Mouse (Mus musculus): Measurements from ENCODE around the gene 2810006K23Rik.
"Not testable (repeated sequence)": the region's sequence is repeated elsewhere in the genome, so short reads cannot be mapped to it uniquely, and the experiment has no call there.

The 2810006K23Rik gene

GRCm38 (mm10) chr5:124350350-124350749, 22.5 kb downstream of the 2810006K23Rik start:
- no peak for DNase-seq

- DNase-seq, result no peak
These were observed 23.2 kb downstream of the 2810006K23Rik start for GRCm38 (mm10) chr5:124351111-124351560.

- no peak for DNase-seq
These were observed 23.7 kb downstream of the 2810006K23Rik start for GRCm38 (mm10) chr5:124351604-124352003.

- DNase-seq, result peak; percentile 69
These were observed 24.4 kb downstream of the 2810006K23Rik start for GRCm38 (mm10) chr5:124352141-124352920.

GRCm38 (mm10) chr5:124353011-124353725, 25.3 kb downstream of the 2810006K23Rik start:
- no peak for DNase-seq

- peak; percentile 42 for DNase-seq
These were observed 26.0 kb downstream of the 2810006K23Rik start for GRCm38 (mm10) chr5:124353726-124354547.

- peak; percentile 31 for DNase-seq
These were observed 26.9 kb downstream of the 2810006K23Rik start for GRCm38 (mm10) chr5:124354574-124355424.

- no peak for DNase-seq
These were observed 27.6 kb downstream of the 2810006K23Rik start for GRCm38 (mm10) chr5:124355425-124355959.

GRCm38 (mm10) chr5:124356695-124357094, 28.8 kb downstream of the 2810006K23Rik start:
- DNase-seq, result no peak

- no peak for DNase-seq
These were observed 31.8 kb downstream of the 2810006K23Rik start for GRCm38 (mm10) chr5:124359641-124360040.

- not testable (repeated sequence) for DNase-seq
These were observed 35.1 kb downstream of the 2810006K23Rik start, which contains the start of gene Cdk2ap1 for GRCm38 (mm10) chr5:124362982-124363381. Gene Cdk2ap1 (minus strand): TSS chr5:124363082.

- DNase-seq, result no peak
These were observed 36.5 kb downstream of the 2810006K23Rik start for GRCm38 (mm10) chr5:124364173-124364918.

GRCm38 (mm10) chr5:124365754-124366153, 37.9 kb downstream of the 2810006K23Rik start:
- no peak for DNase-seq

- DNase-seq, result peak; percentile 68
These were observed 38.8 kb downstream of the 2810006K23Rik start for GRCm38 (mm10) chr5:124366721-124367120.

GRCm38 (mm10) chr5:124374298-124374697, 46.4 kb downstream of the 2810006K23Rik start:
- no peak for DNase-seq

GRCm38 (mm10) chr5:124376401-124376800, 48.5 kb downstream of the 2810006K23Rik start:
- no peak for DNase-seq

- DNase-seq, result no peak
These were observed 49.3 kb downstream of the 2810006K23Rik start for GRCm38 (mm10) chr5:124377149-124377548.

GRCm38 (mm10) chr5:124380121-124380520, 52.2 kb downstream of the 2810006K23Rik start:
- DNase-seq, result no peak

- no peak for DNase-seq
These were observed 60.0 kb downstream of the 2810006K23Rik start for GRCm38 (mm10) chr5:124387932-124388331.

All from kidney, adult 11 months (tissue).